Comparison of ENCODE assay signal across 8 mouse cellular contexts in the genomic region with DNA sequence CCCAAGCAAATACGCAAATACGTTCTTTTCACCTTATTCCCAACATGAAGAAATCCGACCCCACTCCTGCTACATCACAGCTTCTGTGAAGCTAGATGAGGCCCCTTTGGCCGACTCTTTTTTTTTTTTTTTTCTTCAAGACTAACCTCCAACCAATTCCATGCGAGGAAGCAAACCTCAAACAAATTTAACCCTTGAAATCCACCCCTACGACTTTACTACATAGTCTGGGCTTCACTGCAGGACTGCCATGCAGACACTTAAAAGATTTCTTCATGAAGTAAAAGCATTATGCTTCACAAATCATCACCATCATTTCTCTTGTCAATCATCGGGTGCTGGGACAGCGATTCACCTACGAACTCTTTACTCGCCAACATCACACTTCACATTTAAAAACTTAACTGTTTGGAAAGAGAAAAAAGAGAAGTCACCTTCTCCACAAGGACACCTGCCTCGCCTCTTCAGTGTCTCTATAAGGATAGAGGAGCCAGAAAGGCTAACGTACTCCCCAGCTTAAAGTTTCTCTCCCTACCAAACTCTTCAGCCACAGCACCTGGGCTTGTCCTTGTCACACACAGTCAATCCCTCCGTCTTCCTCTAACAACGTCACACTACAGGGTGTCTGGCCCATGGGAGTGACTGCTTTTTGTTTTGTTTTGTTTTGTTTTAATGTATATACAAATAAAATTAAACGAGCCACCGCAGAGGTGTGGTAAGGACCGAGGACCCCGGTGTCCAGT. TPM values are rescaled to one million over a fixed set of nuclear protein-coding genes. Genes with fewer than 3 reads are reported as not detected.
DNase-seq lines count a peak whose midpoint lies in the region; ATAC-seq and TF ChIP-seq lines count a peak whose summit lies in the region.

No protein-coding gene starts in this region.

- DNase-seq in lung, postnatal 4 days = no peak
- DNase-seq in embryo, embryonic 10 days (ENCODE audit: low spot score) = peak; percentile 26
- DNase-seq in hindbrain, postnatal 0 days (ENCODE audit: low spot score) = no peak
- DNase-seq in neural tube, embryonic 10.5 days (ENCODE audit: extremely low spot score, low spot score) = peak; percentile 21
- DNase-seq in frontal cortex, postnatal 10 days (ENCODE audit: low spot score in 2 of 2) = no peak
- no peak for DNase-seq in frontal cortex, postnatal 36 days (ENCODE audit: low spot score in 2 of 2)

- peak overlapping the region; percentile 79 for H3K4me2 ChIP-seq in lung, embryonic 15.5 days
- H3K4me2 ChIP-seq in hindbrain, postnatal 0 days (ENCODE audit: low read depth, low read length) = peak overlapping the region; percentile 70

- H3K4me3 ChIP-seq in lung, embryonic 15.5 days = peak overlapping the region; percentile 91
- peak overlapping the region; percentile 99 for H3K4me3 ChIP-seq in hindbrain, postnatal 0 days (ENCODE audit: low read length)

- no peaks in the 10 kb centered on the region for H3K9me3 ChIP-seq in lung, embryonic 15.5 days
- H3K9me3 ChIP-seq in hindbrain, postnatal 0 days (ENCODE audit: low read length) = no peaks in the 10 kb centered on the region

- H3K27ac ChIP-seq in lung, embryonic 15.5 days = no peak overlapping the region
- H3K27ac ChIP-seq in hindbrain, postnatal 0 days = no peak overlapping the region

- no peaks in the 10 kb centered on the region for H3K36me3 ChIP-seq in lung, embryonic 15.5 days
- no peaks in the 10 kb centered on the region for H3K36me3 ChIP-seq in hindbrain, postnatal 0 days (ENCODE audit: insufficient read depth, low read length)

- WGBS in lung, embryonic 15.5 days = 10% methylated on average over 18 of the region's 18 CpGs
- WGBS in hindbrain, postnatal 0 days = 8% methylated on average over 18 of the region's 18 CpGs

- H3K27me3 ChIP-seq in lung, embryonic 15.5 days = no peaks in the 10 kb centered on the region
- H3K27me3 ChIP-seq in hindbrain, postnatal 0 days (ENCODE audit: insufficient read depth, low read length) = no peaks in the 10 kb centered on the region

- peaks cover 14% of the 10 kb centered on the region; the same call in 1 of the 2 replicates for H3K4me1 ChIP-seq in lung, embryonic 15.5 days
- H3K4me1 ChIP-seq in hindbrain, postnatal 0 days (ENCODE audit: insufficient read depth, low read length) = peaks cover 7% of the 10 kb centered on the region; the same call in 1 of the 2 replicates

- ATAC-seq in lung, embryonic 15.5 days (ENCODE audit: borderline replicate concordance, extremely low read depth, low FRiP score, low TSS enrichment) = no peak
- ATAC-seq in hindbrain, postnatal 0 days = no peak
- ATAC-seq in granulocyte monocyte progenitor cell, adult 5-6 weeks (replicated peaks; ENCODE audit: poor library complexity, severe bottlenecking) = no peak

- no peak for TF ChIP-seq CTCF in hindbrain, postnatal 0 days (IDR thresholded peaks at IDR 0.05; ENCODE audit: low read depth)

- peak overlapping the region; percentile 85 for H3K9ac ChIP-seq in lung, embryonic 15.5 days
- peak overlapping the region; percentile 99 for H3K9ac ChIP-seq in hindbrain, postnatal 0 days (replicated peaks; ENCODE audit: low read length)

RNA-seq across cellular contexts. Expression of a gene that starts 1.6 kb away (rescaled TPM):
- polyA plus RNA-seq in lung, embryonic 15.5 days (2015; fragmentation: Nextera tagmentation; extraction: Ambion mirVana) = 7.7 and 9.1 TPM in 2 replicates
- total RNA-seq in hindbrain, postnatal 0 days (2014; rRNA removed) = 38.5 and 41.9 TPM in 2 replicates
- polyA plus RNA-seq in hindbrain, postnatal 0 days (2015; fragmentation: Nextera tagmentation; extraction: Ambion mirVana) = 14.2 TPM in 2 replicates
- 14.5 and 15.6 TPM in 2 replicates for total RNA-seq in granulocyte monocyte progenitor cell, adult 5-6 weeks (2014; fragmentation: Nextera tagmentation)
- total RNA-seq in granulocyte monocyte progenitor cell, adult 5-6 weeks (2017) = 10.1 and 16.9 TPM in 2 replicates

Comparison
In these comparisons a context has a peak if more than half of its experiments do, and no peak if none do; other contexts are left out.
1. DNase-seq: peak in embryo, embryonic 10 days (single experiment) and neural tube, embryonic 10.5 days (single experiment); none in lung, postnatal 4 days (0 of 2), hindbrain, postnatal 0 days (single experiment), frontal cortex, postnatal 10 days (0 of 2) and frontal cortex, postnatal 36 days (0 of 2).